Mouse (Mus musculus): Measurements from ENCODE around the gene Hist1h2af. TPM values are rescaled to one million over a fixed set of nuclear protein-coding genes. Genes with fewer than 3 reads are reported as not detected.

Gene Hist1h2af
- total RNA-seq, 2 experiments from 2014 or later, result 6.3 to 16.6 TPM

GRCm38 (mm10) chr13:23515281-23515680, 18.4 kb upstream of the Hist1h2af start:
- no peak for DNase-seq

GRCm38 (mm10) chr13:23515826-23516620, 17.7 kb upstream of the Hist1h2af start:
- DNase-seq, result no peak

GRCm38 (mm10) chr13:23516822-23517602, 16.7 kb upstream of the Hist1h2af start:
- peak; percentile 72 to 92 for DNase-seq

- peak; percentile 90 to 97 for DNase-seq
Observed at GRCm38 (mm10) chr13:23517603-23518294, 16.0 kb upstream of the Hist1h2af start.

GRCm38 (mm10) chr13:23518295-23518603, 15.5 kb upstream of the Hist1h2af start:
- DNase-seq, result no peak

- DNase-seq, result peak; percentile 81 to 94
Observed at GRCm38 (mm10) chr13:23518885-23519284, 14.8 kb upstream of the Hist1h2af start.

- peak; percentile 81 to 94 for DNase-seq
Observed at GRCm38 (mm10) chr13:23519416-23519815, 14.3 kb upstream of the Hist1h2af start.

GRCm38 (mm10) chr13:23521703-23522102, 12.0 kb upstream of the Hist1h2af start:
- DNase-seq, result peak; percentile 81 to 89

- no peak for DNase-seq
Observed at GRCm38 (mm10) chr13:23523976-23524375, 9.7 kb upstream of the Hist1h2af start.

GRCm38 (mm10) chr13:23524654-23525053, 9.1 kb upstream of the Hist1h2af start:
- peak; percentile 74 to 84 for DNase-seq

GRCm38 (mm10) chr13:23525901-23526300, 7.8 kb upstream of the Hist1h2af start:
- DNase-seq, result no peak

GRCm38 (mm10) chr13:23526312-23526711, 7.4 kb upstream of the Hist1h2af start:
- DNase-seq, result peak; percentile 90 to 97

GRCm38 (mm10) chr13:23529005-23529404, 4.7 kb upstream of the Hist1h2af start:
- no peak for DNase-seq

GRCm38 (mm10) chr13:23529480-23530165, 4.1 kb upstream of the Hist1h2af start:
- DNase-seq, result no peak

- peak; percentile 75 to 89 for DNase-seq
Observed at GRCm38 (mm10) chr13:23530181-23530900, 3.4 kb upstream of the Hist1h2af start.

GRCm38 (mm10) chr13:23530901-23531875, 2.5 kb upstream of the Hist1h2af start, which contains the start of gene Hist1h4h:
Gene Hist1h4h, plus strand, starts transcription at chr13:23531050.
- DNase-seq, result peak; percentile 98 to 99

GRCm38 (mm10) chr13:23532262-23533075, 1.2 kb upstream of the Hist1h2af start:
- no peak for DNase-seq

GRCm38 (mm10) chr13:23534368-23535131, 844 bp downstream of the Hist1h2af start:
- DNase-seq, result peak in 1 of 2 experiments; percentile 20

Measured in heart, adult 18-20 months (tissue).